Mouse (Mus musculus) embryo, embryonic 10.5 days (tissue): Measurements from ENCODE around the gene Cuedc2.

Experiments used
- DNase-seq: peaks from one replicate; pipeline ENCODE4 v3.0.0-alpha.2; 2015; ENCODE audit warnings: low spot score

The Cuedc2 gene

DNA sequence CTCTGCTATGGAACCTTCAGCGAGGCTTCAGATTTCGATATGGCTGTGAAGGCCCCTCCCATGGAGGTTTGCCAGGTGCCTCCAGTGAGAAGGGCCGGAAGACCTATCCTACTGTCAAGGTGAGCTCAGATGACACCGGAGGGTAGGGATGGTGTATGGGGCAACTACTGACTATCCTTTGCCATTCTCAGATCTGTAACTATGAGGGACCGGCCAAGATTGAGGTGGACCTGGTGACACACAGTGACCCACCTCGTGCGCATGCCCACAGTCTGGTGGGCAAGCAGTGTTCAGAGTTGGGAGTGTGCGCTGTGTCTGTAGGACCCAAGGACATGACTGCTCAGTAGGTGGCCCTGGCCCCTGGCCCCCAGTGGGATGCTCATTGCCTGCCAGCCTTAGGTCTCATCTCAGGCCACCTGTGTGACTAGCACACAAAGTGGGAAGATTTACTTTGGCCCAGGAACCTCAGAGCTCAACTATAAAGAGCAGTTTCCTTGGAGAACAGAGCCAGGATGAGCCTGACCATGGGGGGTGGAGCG, 31.7 kb downstream of the Cuedc2 start:
- DNase-seq, result no peak

DNA sequence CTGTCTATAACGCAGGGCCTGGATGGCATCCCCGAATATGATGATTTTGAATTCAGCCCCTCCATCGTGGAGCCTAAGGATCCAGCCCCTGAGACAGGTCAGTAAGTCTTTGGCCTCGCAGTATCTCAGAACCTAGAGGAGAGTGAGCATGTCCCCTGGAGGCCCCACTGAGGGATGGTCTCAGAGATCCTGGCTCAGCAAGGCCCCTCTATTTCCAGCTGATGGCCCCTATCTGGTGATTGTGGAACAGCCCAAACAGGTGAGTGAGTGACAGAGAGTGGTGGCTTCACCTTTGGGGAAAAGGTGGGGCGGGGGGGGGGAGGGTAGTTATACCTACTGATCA, 32.3 kb downstream of the Cuedc2 start:
- no peak for DNase-seq

DNA sequence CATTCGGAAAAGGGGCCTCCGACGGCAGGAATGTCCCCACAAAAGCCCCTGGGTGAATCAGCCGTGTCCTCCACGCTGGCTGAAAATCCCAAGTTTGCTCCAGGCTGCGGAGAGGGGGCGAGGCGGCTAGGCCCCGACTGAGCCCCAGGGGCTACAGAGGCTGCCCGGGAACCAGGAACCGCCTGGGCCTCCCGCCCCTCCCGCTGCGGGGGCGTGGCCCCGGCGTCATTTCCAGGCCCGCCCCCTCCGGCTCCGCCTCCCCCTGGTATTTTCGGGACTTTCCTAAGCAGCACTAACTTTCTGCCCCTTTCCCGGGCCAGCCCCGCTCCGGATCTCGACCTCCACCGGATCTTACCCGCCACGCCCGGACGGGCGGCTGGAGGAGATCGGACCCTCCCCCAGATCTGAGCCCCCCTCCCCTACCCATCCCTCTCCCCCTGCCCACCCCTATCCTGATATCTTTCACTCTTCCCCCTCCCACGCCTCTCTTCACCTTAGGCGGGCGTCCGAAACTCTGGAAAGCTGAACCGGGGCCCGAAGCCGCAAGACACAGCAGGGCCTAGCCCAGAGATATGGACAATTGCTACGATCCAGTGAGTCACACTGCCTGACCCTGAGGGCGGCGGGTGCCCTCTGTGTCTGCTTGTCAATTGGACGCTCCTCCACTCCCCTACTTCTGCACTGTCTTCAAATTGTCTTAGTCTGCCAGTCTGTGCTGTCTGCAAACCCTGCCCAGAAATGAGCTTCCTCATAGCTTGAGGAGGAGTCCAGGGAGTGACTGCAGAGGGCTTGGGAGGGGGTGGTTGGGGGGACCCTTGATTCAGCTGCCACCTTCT, 32.9 kb downstream of the Cuedc2 start:
- peak; percentile 90 for DNase-seq

DNA sequence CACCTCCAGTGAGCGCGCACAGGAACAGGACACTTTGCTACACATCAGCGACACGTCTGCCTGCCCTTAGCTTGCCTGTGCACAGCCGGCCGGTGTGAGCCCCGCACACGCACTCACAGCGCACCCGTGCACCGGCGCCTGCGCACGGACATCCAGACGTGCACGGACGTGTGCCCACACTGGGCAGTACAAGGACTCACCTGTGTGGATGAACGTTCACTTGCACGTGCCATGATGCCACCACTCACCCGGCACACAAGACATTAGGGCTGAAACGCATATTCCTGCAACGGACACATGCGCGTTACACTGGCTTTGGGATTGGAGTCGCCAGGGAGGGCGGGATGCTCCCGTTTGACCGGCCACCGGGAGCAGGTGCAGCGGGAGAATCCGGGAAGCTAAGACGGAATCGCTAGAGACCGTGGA, 33.6 kb downstream of the Cuedc2 start:
- peak; percentile 39 for DNase-seq

DNA sequence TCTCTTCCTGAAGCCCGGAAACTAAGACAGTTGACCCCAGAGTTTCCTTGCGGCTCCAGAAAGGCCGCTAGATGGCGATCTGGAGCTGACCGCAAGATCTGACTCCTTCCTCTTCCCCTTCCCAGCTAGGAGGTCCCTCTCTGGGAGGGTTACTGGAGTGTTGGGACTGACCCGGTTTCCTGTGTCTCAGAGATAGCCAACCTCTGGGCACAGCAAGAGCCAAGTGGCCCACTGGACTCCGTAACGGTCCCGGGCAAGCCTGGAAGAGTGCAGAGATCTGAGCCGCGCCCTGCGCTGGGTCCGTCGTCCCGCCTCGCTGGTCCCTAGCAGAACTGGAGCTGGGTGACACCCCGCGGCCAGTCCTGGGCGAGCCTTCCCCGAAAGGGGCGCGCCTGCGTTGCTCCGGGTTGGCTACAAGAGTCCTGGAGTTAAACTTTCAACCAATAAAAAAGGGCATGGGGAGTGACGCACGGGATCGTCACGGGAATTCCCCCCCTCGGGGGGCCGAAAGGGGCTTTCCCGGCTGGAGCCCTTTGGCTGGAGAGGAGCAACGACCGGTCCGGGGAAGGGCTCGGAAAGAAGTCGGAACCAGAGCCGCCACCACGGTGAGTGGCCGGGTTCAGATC, 34.2 kb downstream of the Cuedc2 start, which contains the start of gene Nfkb2:
TSS of gene Nfkb2 (plus strand) at position 105 of the 626 bp plus-strand sequence.
- DNase-seq, result peak; percentile 91

DNA sequence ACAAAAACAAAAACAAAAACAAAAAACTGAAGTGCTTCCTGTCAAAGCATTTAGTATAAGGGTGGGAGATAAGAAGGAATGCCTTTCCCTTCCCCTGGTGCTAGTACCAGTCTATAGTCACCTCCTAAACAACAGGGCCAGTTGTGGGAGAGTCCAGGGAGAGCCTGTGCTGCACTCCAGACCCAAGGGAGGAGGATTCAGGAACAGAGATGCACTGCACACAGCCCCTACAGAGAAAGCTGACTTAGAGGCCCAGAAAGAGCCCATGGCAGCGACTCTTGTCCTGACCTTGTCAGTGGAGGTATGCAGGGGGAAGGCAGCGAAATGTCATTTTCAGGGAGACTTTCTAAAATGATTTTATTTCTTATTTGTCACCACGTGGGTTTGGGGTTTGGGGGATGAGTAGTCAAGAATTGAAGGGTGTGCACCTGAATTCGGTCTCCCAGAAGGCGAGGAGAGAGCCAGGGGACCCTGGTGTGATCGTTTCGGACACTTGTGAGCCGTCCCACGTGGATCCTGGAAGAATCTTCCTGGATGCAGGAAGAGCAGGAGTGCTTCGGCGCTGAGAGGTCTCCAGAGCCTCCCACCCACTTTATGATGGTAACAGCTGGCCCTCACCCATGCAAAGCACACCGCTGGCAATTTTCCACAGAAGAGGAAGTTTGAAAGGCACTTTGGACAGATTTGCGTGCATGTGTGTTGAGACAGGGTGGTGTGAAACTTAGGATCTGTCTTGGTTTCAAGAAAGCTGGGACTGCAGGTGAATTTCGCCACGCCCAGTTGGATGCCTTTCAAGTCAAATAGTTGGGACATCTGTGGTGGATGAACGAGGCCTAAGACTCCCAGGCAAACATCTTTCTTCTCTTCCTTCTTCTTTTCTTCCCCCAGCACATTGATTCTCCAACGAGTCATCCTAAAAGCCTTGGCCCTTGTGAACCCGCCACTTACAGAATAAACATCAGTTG, 35.0 kb downstream of the Cuedc2 start:
- DNase-seq, result no peak

DNA sequence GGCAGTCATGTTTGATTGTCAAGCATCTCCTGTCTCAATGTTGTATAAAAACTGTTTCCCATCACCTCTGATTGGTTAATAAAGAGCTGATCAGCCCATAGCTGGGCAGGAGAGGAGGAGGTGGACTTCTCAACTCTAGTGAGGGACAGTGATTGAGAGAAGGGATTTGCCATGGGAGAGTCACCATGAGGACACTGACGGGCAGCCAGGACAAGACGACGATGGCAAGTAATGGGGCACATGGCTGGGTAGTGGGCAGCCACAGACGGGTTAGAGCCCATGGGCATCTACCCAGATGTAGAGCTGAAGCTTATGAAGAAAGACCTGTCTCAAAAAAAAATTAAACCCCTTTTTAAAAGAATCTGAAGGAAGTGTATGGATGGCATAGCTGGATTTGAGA, 36.0 kb downstream of the Cuedc2 start:
- DNase-seq, result no peak

DNA sequence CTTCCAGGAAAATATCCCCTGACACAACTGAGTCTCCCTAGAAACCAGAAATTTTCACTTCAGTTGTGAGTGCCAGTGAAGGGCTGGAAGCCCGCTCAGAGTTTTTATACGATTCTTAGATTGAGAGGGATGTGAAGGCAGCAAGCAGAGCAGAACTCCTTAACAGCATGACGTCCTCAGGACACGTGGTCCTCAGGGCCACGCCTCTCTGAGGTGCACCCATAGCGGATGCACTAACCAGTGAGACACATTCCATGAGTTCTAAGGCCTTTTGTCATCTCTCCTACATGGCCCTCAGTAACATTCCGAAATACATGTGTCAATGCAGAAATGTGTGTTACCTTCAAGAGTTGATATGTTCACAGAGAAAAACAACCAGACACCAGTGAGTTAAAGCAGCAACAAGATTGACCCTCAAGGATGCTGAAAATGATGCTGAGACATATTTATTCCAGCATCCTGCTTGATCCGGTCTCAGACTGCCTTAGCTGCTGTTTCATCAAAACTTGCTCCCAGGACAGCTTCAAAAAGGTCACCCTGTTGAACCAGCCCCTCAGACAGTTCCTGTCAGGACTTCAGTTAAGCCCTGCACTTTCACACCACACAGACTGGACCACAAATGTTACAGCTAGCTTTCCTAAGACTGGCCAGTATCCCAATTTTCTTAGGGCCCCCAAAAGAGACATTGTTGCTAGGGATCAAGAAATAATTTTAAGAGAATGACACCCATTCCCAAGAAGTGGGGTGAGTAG, 38.0 kb downstream of the Cuedc2 start:
- DNase-seq, result no peak

DNA sequence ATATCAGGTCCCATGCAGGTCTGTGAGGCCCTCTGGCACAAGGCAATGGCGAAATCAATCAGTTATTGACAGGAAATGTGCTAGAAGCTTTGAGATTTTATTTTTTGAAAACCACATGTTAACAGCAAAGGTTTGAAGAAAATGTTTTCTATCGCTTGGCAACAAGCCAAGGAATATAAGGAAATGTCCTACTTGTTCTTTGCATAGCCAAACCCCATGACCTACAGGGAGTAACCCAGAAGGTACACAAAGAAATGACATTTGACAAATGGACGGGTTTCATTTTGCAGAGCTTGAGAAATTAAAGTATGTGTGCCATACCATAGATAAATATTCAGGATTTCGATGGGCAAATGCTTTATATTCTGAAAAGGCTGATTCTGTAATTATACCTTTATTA, 41.6 kb downstream of the Cuedc2 start:
- DNase-seq, result no peak

DNA sequence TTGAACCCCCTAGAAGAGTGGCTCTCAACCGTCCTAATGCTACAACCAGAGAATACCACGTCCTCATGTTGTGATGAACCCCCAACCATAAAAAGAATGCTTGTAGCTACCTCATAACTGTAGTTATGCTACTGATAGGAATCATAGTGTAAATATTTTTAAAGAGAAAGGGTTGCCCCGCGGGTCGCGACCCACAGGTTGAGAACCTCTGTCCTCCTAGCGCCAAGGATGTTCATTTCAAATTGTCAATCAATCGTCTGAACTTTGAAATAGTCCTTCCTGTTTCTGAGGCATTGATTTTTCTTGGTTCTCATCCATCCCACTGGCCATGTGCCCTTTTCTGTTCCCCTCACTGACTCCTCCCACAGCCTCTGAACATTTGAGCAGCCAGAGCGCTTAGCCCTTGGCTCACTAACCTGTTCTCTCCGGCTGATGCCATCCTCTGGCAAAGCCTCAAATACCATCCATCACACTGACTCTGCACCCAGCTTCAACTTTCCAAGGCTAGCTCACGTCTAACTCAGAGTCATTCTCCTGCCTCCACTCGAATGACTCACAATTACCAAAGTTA, 47.9 kb downstream of the Cuedc2 start:
- no peak for DNase-seq

DNA sequence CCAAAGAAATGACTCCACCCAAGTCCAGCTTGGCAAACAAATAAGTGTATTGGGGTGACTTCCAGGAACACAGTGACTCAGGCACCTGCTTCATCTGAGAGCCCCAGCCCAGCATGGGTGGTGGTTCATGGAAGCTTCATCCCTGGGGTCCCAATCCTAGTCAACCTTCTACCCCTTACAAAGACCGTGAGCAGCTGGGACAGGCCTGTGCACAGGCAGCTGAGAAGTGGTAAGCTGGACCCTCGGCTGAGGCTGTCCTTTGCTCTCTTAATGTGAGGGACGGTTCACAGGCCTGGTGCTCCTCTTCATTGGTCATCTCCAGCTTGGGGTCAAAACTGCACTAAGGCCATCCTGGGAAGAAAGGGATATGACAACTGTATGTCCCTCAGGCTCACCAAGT, 50.9 kb downstream of the Cuedc2 start:
- no peak for DNase-seq

DNA sequence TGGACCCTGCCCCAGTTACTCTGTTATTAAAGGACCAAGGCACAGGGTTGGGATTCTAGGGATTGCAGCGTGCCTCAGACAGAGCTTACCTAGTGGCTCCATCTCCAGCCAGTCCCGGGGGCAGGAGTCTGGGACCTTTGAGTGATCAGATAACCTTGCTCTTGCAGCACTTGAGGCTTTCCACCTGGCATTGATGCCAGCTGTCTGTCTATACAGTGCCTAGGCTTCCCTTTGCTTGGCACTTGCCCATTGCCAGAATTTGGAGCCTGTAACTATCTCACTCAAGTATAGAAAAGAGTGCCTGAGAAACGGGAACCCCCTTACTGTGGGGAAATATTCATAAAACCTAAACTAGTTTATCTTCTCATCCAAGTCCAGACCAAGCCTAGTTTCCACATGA, 51.6 kb downstream of the Cuedc2 start:
- no peak for DNase-seq

DNA sequence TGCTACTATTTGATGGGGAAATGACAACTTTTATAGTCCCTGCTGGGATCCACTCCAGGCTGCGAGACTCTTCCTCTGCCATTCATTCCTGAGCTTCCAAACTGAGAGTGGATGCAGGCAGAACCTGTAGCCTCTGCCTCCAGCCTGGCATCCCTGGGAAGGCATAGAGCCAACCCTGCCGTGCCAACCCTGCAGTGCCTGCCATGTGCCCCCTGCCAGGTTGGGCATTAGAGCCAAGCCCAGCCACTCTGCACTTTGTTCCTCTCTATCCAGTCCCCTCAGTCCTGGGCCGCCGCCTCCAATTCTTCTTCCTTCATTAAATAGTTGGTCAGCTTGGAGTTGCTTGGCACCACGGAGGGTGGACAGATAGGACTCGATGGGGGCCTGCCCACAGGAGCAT, 52.5 kb downstream of the Cuedc2 start:
- no peak for DNase-seq

DNA sequence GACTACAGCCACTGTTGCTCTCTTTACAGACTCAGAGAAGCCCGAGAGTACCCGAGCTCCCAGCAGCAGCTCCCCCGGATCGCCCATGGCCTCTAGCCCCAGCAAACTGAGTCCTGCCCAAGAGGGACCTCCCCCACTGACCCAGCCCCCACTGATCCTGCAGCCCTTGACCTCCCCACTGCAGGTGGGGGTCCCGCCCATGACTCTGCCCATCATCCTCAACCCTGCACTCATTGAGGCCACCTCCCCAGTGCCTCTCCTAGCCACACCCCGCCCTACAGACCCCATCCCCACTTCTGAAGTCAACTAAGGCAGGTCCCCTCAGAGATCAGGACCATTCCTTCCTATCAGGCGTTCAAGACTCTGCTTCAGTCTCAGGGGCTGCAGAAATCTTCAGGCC, 52.9 kb downstream of the Cuedc2 start:
- DNase-seq, result no peak

DNA sequence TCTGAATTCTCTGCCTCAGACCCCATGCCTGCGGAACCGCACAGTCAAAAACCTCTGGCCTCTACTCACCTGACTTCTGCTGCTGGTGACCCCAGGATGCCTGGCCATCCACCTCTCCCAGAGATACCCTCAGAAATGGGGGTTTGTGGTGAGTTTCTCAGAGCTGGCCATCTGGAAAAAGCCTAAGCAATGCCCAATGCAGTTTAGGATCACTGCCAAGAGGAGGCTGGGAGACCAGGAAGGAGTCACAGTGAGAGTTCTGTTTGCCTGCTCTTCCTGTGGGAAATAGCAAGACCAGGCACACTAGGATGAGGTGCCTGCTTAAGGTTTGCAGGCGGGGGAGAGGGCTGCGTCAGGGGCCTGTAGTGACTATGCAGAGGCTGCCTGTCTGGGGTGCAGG, 53.8 kb downstream of the Cuedc2 start:
- no peak for DNase-seq

DNA sequence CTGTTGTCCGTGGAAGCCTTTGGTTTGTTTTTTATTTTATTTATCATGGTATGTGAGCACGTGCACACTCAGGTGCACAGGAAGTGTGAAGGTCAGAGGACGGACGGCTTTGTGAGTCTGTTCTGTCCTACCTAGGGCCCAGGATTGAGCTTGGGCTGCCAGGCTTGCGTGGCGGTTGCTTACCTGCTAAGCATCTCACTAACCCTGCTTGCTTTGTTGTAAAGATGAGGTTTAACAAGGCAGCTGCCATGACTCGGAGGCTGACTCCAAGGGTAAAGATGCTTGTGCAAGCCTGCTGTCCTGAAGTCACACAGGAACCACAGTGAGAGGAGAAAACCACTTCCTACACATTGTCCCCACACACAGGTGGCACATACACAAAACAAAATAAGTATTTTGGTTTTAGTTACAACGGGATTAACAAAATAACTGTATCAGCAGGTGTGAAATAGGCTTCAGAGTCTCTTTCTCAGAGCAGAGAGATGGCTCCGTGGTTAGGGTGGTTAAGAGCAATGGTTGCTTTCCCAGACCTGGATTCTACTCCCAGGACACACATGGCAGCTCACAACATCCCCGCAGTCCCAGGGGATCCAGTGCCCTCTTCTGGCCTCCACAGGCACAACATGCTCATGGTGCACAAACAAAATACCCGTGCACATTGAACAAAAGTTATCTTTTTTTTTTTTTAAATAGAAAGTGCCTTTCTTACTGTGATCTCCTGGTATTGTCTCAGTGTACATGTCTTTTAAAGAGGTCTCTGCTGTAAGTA, 56.2 kb downstream of the Cuedc2 start:
- DNase-seq, result no peak
